Mouse (Mus musculus) olfactory bulb, adult 2 months (tissue): ENCODE results near the gene Celf2. TPM values are rescaled to one million over a fixed set of nuclear protein-coding genes. Genes with fewer than 3 reads are reported as not detected.

Experiments
- H3K27ac ChIP-seq: fragments of 200-500 bp; 2 replicates; pipeline ENCODE4 v1.5.1; 2012; ENCODE audit warnings: low read depth, low read length; ENCODE audit not compliant: insufficient read depth
- H3K4me1 ChIP-seq: fragments of 200-500 bp; 2 replicates; pipeline ENCODE4 v1.6.1; 2012; ENCODE audit warnings: low read length; ENCODE audit not compliant: control insufficient read depth, insufficient read depth
- H3K4me3 ChIP-seq: fragments of 200-500 bp; 2 replicates; pipeline ENCODE4 v1.5.1; 2012; ENCODE audit warnings: mild to moderate bottlenecking, low read depth, low read length, moderate library complexity; ENCODE audit not compliant: insufficient read depth
- CTCF ChIP-seq: fragments of 200-500 bp; IDR thresholded peaks from 2 replicates; pipeline ENCODE4 v1.5.1; 2012; ENCODE audit warnings: low read depth, mild to moderate bottlenecking, low read length, moderate library complexity; ENCODE audit not compliant: insufficient read depth
- POLR2A ChIP-seq: fragments of 200-500 bp; IDR thresholded peaks from 2 replicates; pipeline ENCODE4 v1.6.1; 2012; ENCODE audit warnings: mild to moderate bottlenecking, low read depth, low read length, moderate library complexity; ENCODE audit not compliant: insufficient read depth
- WGBS: fragments of 180-500 bp; shearing (Covaris S2); methylation state at CpG from one replicate; pipeline ENCODE4 v1.1.7; 2018; 5-methylcytosine and 5-hydroxymethylcytosine counted together
- polyA plus RNA-seq: library from polyadenylated mRNA; stranded (reverse); fragments of >200 nt; gene quantifications from 2 replicates; pipeline ENCODE4 v1.2.4, GENCODE M21; 2012; ENCODE audit warnings: low replicate concordance; ENCODE audit not compliant: missing spikeins, insufficient read depth, insufficient read length

Gene Celf2
- polyA plus RNA-seq, 1 experiment: 447 TPM

GRCm38 (mm10) chr2:7530461-7531184, 21.3 kb upstream of the Celf2 start:
- Histone ChIP-seq H3K4me1 (peaks cover 10% of the 10 kb centered on the region), H3K27ac (peak overlapping the region; percentile 98), H3K4me3 (no peak overlapping the region)
- 24% methylated on average over 8 of the region's 8 CpGs for WGBS
- TF ChIP-seq POLR2A (no peak), CTCF (no peak)

GRCm38 (mm10) chr2:7529637-7530036, 20.3 kb upstream of the Celf2 start:
- Histone ChIP-seq H3K4me1 (peaks cover 10% of the 10 kb centered on the region), H3K4me3 (no peak overlapping the region), H3K27ac (peak overlapping the region; percentile 74)
- TF ChIP-seq CTCF (no peak), POLR2A (no peak)
- 19% methylated on average over 5 of the region's 5 CpGs for WGBS

- no peak for TF ChIP-seq POLR2A
- TF ChIP-seq CTCF: no peak
- 48% methylated on average over 6 of the region's 6 CpGs for WGBS
- H3K27ac ChIP-seq: 0 out of 2 replicates have a peak overlapping the region, but pooled peaks have one; percentile 21
- H3K4me1 ChIP-seq: peaks cover 10% of the 10 kb centered on the region
- no peak overlapping the region for H3K4me3 ChIP-seq
These were observed 17.3 kb upstream of the Celf2 start for GRCm38 (mm10) chr2:7526696-7527095.

DNA sequence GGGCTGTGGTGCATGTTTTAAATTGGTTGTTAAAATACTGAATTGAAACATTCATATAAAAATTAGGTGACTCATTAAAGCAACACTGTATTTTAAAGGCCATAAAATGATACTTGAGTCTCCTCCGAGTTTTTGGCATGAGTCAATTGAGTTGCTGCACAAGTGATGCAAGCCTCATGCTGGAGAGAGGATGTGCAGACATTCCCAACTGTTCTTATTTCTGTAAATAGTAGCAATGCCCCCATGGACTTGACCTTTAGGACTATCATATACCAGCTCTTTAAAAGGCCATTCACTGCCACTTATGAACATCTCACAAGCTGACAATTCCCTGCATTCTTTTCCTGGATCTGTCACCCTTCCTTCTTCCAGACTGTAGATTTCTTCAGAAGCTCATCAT, 10.1 kb upstream of the Celf2 start:
- no peak overlapping the region for H3K4me3 ChIP-seq
- no peak overlapping the region for H3K27ac ChIP-seq
- TF ChIP-seq POLR2A (no peak), CTCF (no peak)
- H3K4me1 ChIP-seq: no peaks in the 10 kb centered on the region
- 83% methylated on average over 1 of the region's 1 CpGs for WGBS

GRCm38 (mm10) chr2:7493420-7493819, 15.9 kb downstream of the Celf2 start:
- Histone ChIP-seq H3K4me1 (no peaks in the 10 kb centered on the region), H3K27ac (no peak overlapping the region), H3K4me3 (no peak overlapping the region)
- TF ChIP-seq CTCF: no peak
- TF ChIP-seq POLR2A: no peak

- TF ChIP-seq CTCF (no peak), POLR2A (no peak)
- Histone ChIP-seq H3K4me3 (no peak overlapping the region), H3K27ac (no peak overlapping the region), H3K4me1 (no peaks in the 10 kb centered on the region)
- 80% methylated on average over 2 of the region's 2 CpGs for WGBS
These were observed 24.4 kb downstream of the Celf2 start for GRCm38 (mm10) chr2:7484974-7485373.

- TF ChIP-seq POLR2A (no peak), CTCF (no peak)
- 74% methylated on average over 4 of the region's 4 CpGs for WGBS
- H3K27ac ChIP-seq: no peak overlapping the region
- H3K4me3 ChIP-seq: no peak overlapping the region
- H3K4me1 ChIP-seq: no peaks in the 10 kb centered on the region
These were observed 27.3 kb downstream of the Celf2 start for GRCm38 (mm10) chr2:7482062-7482461.

- Histone ChIP-seq H3K27ac (no peak overlapping the region), H3K4me3 (no peak overlapping the region), H3K4me1 (no peaks in the 10 kb centered on the region)
- no peak for TF ChIP-seq POLR2A
- no peak for TF ChIP-seq CTCF
- 68% methylated on average over 5 of the region's 5 CpGs for WGBS
These were observed 48.9 kb downstream of the Celf2 start for GRCm38 (mm10) chr2:7460329-7461056.

GRCm38 (mm10) chr2:7438721-7439282, 70.6 kb downstream of the Celf2 start:
- Histone ChIP-seq H3K4me1 (no peaks in the 10 kb centered on the region), H3K27ac (no peak overlapping the region), H3K4me3 (no peak overlapping the region)
- TF ChIP-seq CTCF (no peak), POLR2A (no peak)
- 32% methylated on average over 8 of the region's 8 CpGs for WGBS
